Comparison of ENCODE assay signal across 15 mouse cellular contexts in genomic region chr5:4991023-4991422, GRCm38 (mm10).
DNase-seq lines count a peak whose midpoint lies in the region; ATAC-seq and TF ChIP-seq lines count a peak whose summit lies in the region.
"Had no signal": no experiment of that assay in that cellular context is flagged by ENCODE, and none has a peak within 500 bp of the region (broad histone marks: within the 10 kb centered on the region; RNA-seq: fewer than 3 reads in every experiment).

No protein-coding gene starts in this region.

- H3K4me2 ChIP-seq in forebrain, embryonic 15.5 days (replicated peaks): no peak overlapping the region
- H3K4me2 ChIP-seq in forebrain, embryonic 12.5 days: no peak overlapping the region
- no peak overlapping the region for H3K4me2 ChIP-seq in midbrain, embryonic 15.5 days
- H3K4me2 ChIP-seq in midbrain, embryonic 11.5 days: no peak overlapping the region
- H3K4me2 ChIP-seq: lung, embryonic 15.5 days had no signal

- no peaks in the 10 kb centered on the region for H3K36me3 ChIP-seq in forebrain, embryonic 15.5 days
- no peaks in the 10 kb centered on the region for H3K36me3 ChIP-seq in forebrain, embryonic 12.5 days (replicated peaks)
- no peaks in the 10 kb centered on the region for H3K36me3 ChIP-seq in midbrain, embryonic 15.5 days (replicated peaks)
- no peaks in the 10 kb centered on the region for H3K36me3 ChIP-seq in midbrain, embryonic 11.5 days (ENCODE audit: control insufficient read depth, insufficient read depth, low read length)
- H3K36me3 ChIP-seq in thymus, adult 2 months (ENCODE audit: control insufficient read depth, insufficient read depth, low read length): no peaks in the 10 kb centered on the region
- H3K36me3 ChIP-seq: lung, embryonic 15.5 days had no signal

- no peak for DNase-seq in midbrain, embryonic 11.5 days (ENCODE audit: low spot score, missing footprints)
- peak; percentile 13 to 33 for DNase-seq in layer of hippocampus, postnatal 10 days (ENCODE audit: low spot score in 2 of 2)
- peak; percentile 80 for DNase-seq in telencephalon, adult 2 months (ENCODE audit: low read depth, low spot score)
- DNase-seq in thymus, adult 2 months: no peak
- DNase-seq in B cell, adult 2 months: no peak
- DNase-seq: cerebellum, adult 9-11 months; heart, adult 2 months; kidney, adult 8-10 months; kidney, postnatal 4 days; liver; thymus, postnatal 25 days had no signal

- TF ChIP-seq POLR2A in thymus, adult 2 months (IDR thresholded peaks at IDR 0.05; ENCODE audit: control insufficient read depth, extremely low read depth, insufficient read depth, low read length, poor library complexity): no peak

- H3K9ac ChIP-seq in forebrain, embryonic 15.5 days (replicated peaks): no peak overlapping the region
- no peak overlapping the region for H3K9ac ChIP-seq in forebrain, embryonic 12.5 days
- no peak overlapping the region for H3K9ac ChIP-seq in midbrain, embryonic 15.5 days
- H3K9ac ChIP-seq in midbrain, embryonic 11.5 days (ENCODE audit: low read length): no peak overlapping the region
- H3K9ac ChIP-seq: lung, embryonic 15.5 days had no signal

- peak overlapping the region; percentile 52 for H3K27ac ChIP-seq in forebrain, embryonic 15.5 days (replicated peaks)
- H3K27ac ChIP-seq in forebrain, embryonic 12.5 days: no peak overlapping the region; the same call in 1 of the 2 replicates
- H3K27ac ChIP-seq in midbrain, embryonic 15.5 days: 0 out of 2 replicates have a peak overlapping the region, but pooled peaks have one; percentile 3
- H3K27ac ChIP-seq in midbrain, embryonic 11.5 days (ENCODE audit: low read depth, low read length): no peak overlapping the region
- H3K27ac ChIP-seq in thymus, adult 2 months (ENCODE audit: control insufficient read depth, insufficient read depth, low read length): no peak overlapping the region
- H3K27ac ChIP-seq: heart, adult 2 months; lung, embryonic 15.5 days had no signal

- H3K4me1 ChIP-seq in forebrain, embryonic 15.5 days: peaks cover 19% of the 10 kb centered on the region
- peaks cover 12% of the 10 kb centered on the region for H3K4me1 ChIP-seq in forebrain, embryonic 12.5 days
- no peaks in the 10 kb centered on the region for H3K4me1 ChIP-seq in midbrain, embryonic 15.5 days
- H3K4me1 ChIP-seq in midbrain, embryonic 11.5 days (ENCODE audit: control insufficient read depth, insufficient read depth, low read length): no peaks in the 10 kb centered on the region
- no peaks in the 10 kb centered on the region for H3K4me1 ChIP-seq in thymus, adult 2 months (replicated peaks; ENCODE audit: control insufficient read depth, insufficient read depth, low read length)
- H3K4me1 ChIP-seq: lung, embryonic 15.5 days had no signal

- ATAC-seq in forebrain, embryonic 15.5 days (replicated peaks): no peak; the same call in 1 of the 2 replicates
- ATAC-seq in forebrain, embryonic 12.5 days (ENCODE audit: low FRiP score): no peak
- ATAC-seq in midbrain, embryonic 15.5 days (replicated peaks): no peak
- no peak for ATAC-seq in midbrain, embryonic 11.5 days (ENCODE audit: low FRiP score)

- no peak overlapping the region for H3K4me3 ChIP-seq in forebrain, embryonic 15.5 days
- no peak overlapping the region for H3K4me3 ChIP-seq in forebrain, embryonic 12.5 days (replicated peaks)
- H3K4me3 ChIP-seq in midbrain, embryonic 15.5 days: no peak overlapping the region
- no peak overlapping the region for H3K4me3 ChIP-seq in midbrain, embryonic 11.5 days (ENCODE audit: low read depth, low read length)
- H3K4me3 ChIP-seq in thymus, adult 2 months (ENCODE audit: control insufficient read depth, insufficient read depth, low read length): no peak overlapping the region
- H3K4me3 ChIP-seq: heart, adult 2 months; lung, embryonic 15.5 days had no signal

- no peak for TF ChIP-seq CTCF in thymus, adult 2 months (IDR thresholded peaks at IDR 0.05; ENCODE audit: borderline replicate concordance, control insufficient read depth, extremely low read depth, insufficient read depth, low read length, poor library complexity)

- H3K27me3 ChIP-seq in forebrain, embryonic 15.5 days: no peaks in the 10 kb centered on the region
- H3K27me3 ChIP-seq in forebrain, embryonic 12.5 days: no peaks in the 10 kb centered on the region
- no peaks in the 10 kb centered on the region for H3K27me3 ChIP-seq in midbrain, embryonic 15.5 days (replicated peaks)
- H3K27me3 ChIP-seq in midbrain, embryonic 11.5 days (ENCODE audit: control insufficient read depth, insufficient read depth, low read length): no peaks in the 10 kb centered on the region
- no peaks in the 10 kb centered on the region for H3K27me3 ChIP-seq in thymus, adult 2 months (ENCODE audit: control insufficient read depth, insufficient read depth, low read length)
- H3K27me3 ChIP-seq: lung, embryonic 15.5 days had no signal

- no peaks in the 10 kb centered on the region for H3K9me3 ChIP-seq in forebrain, embryonic 15.5 days
- no peaks in the 10 kb centered on the region for H3K9me3 ChIP-seq in forebrain, embryonic 12.5 days
- no peaks in the 10 kb centered on the region for H3K9me3 ChIP-seq in midbrain, embryonic 15.5 days
- no peaks in the 10 kb centered on the region for H3K9me3 ChIP-seq in midbrain, embryonic 11.5 days (ENCODE audit: control insufficient read depth, low read length)
- H3K9me3 ChIP-seq: lung, embryonic 15.5 days had no signal

- WGBS in forebrain, embryonic 15.5 days: 38% methylated on average over 2 of the region's 2 CpGs
- 56% methylated on average over 2 of the region's 2 CpGs for WGBS in forebrain, embryonic 12.5 days
- WGBS in midbrain, embryonic 15.5 days: 62% methylated on average over 2 of the region's 2 CpGs
- 77% methylated on average over 2 of the region's 2 CpGs for WGBS in midbrain, embryonic 11.5 days
- WGBS in thymus, adult 2 months: 94% methylated on average over 2 of the region's 2 CpGs

Comparison
In these comparisons a context has a peak if more than half of its experiments do, and no peak if none do; other contexts are left out.
1. H3K27ac ChIP-seq: peak in forebrain, embryonic 15.5 days (single experiment) and midbrain, embryonic 15.5 days (single experiment); none in forebrain, embryonic 12.5 days (single experiment), midbrain, embryonic 11.5 days (single experiment) and thymus, adult 2 months (single experiment).
2. DNase-seq: peak in layer of hippocampus, postnatal 10 days (2 of 2) and telencephalon, adult 2 months (single experiment); none in midbrain, embryonic 11.5 days (single experiment), thymus, adult 2 months (single experiment) and B cell, adult 2 months (0 of 2).